8 mouse cellular contexts compared by ENCODE assay signal in the genomic region with DNA sequence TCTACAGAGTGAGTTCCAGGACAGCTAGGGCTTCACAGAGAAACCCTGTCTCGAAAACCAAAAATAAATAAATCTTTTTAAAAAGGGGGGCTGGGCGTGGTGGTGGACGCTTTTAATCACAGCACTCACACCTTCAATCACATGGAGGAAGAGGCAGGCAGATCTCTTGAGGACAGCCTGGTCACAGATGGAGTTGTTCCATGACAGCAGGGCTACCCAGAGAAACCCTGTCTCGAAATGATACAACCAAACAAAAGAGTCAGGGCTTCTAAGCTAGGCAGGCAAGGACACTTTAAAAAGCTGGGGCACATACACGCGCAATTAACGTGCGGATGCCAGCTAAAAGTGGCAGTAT. TPM values are rescaled to one million over a fixed set of nuclear protein-coding genes. Genes with fewer than 3 reads are reported as not detected.
A peak's percentile ranks its signal among the peaks of the same experiment; 100 is the strongest.
DNase-seq lines count a peak whose midpoint lies in the region; ATAC-seq and TF ChIP-seq lines count a peak whose summit lies in the region.

No protein-coding gene starts in this region.

- peak overlapping the region; percentile 83 for H3K4me3 ChIP-seq in heart, embryonic 12.5 days
- H3K4me3 ChIP-seq in ES-E14 (ENCODE audit: insufficient read depth in 1 of 2, low read depth in 1 of 2, low read length in 2 of 2, poor library complexity in 1 of 2, severe bottlenecking in 1 of 2): peak overlapping the region in 1 of 2 experiments; percentile 98; a peak in 2 of 4 replicates
- H3K4me3 ChIP-seq in forebrain, postnatal 0 days (ENCODE audit: low read depth, low read length): peak overlapping the region; percentile 93
- H3K4me3 ChIP-seq in macrophage (ENCODE audit: inconsistent target): no peak overlapping the region; the same call in 1 of the 2 replicates

- no peak for TF ChIP-seq CTCF in forebrain, postnatal 0 days (IDR thresholded peaks at IDR 0.05; ENCODE audit: low read depth)

- H3K79me2 ChIP-seq in macrophage (ENCODE audit: inconsistent target): peaks cover 43% of the 10 kb centered on the region

- ATAC-seq in heart, embryonic 12.5 days (ENCODE audit: insufficient number of reproducible peaks, low FRiP score): no peak
- ATAC-seq in forebrain, postnatal 0 days: no peak

- in situ Hi-C loops in ES-E14 (cut with MboI; ENCODE audit: low sequenced_read_pairs in 2 of 2, unreplicated experiment in 2 of 2): no loop called here

- peaks cover 6% of the 10 kb centered on the region for H3K36me3 ChIP-seq in heart, embryonic 12.5 days
- H3K36me3 ChIP-seq in ES-E14 (ENCODE audit: control insufficient read depth, insufficient read depth, low read length, poor library complexity, severe bottlenecking): peaks cover 11% of the 10 kb centered on the region
- peaks cover 10% of the 10 kb centered on the region; the same call in 1 of the 2 replicates for H3K36me3 ChIP-seq in forebrain, postnatal 0 days (ENCODE audit: insufficient read depth)
- 0 out of 2 replicates have a peak, but pooled peaks cover 5% of the 10 kb centered on the region for H3K36me3 ChIP-seq in macrophage (ENCODE audit: inconsistent target)

- no peak for DNase-seq in heart, adult 11 months
- DNase-seq in ES-E14 (ENCODE audit: low read depth, low spot score): no peak
- no peak for DNase-seq in forebrain, postnatal 0 days
- DNase-seq in natural killer cell, adult 2 months (ENCODE audit: low spot score in 2 of 2): no peak
- no peak for DNase-seq in left cerebral cortex, adult 8-10 months (ENCODE audit: low spot score in 2 of 2)
- DNase-seq in left cerebral cortex, postnatal 14 days (ENCODE audit: low spot score in 2 of 2): no peak

- H3K9me3 ChIP-seq in heart, embryonic 12.5 days (replicated peaks): no peaks in the 10 kb centered on the region
- H3K9me3 ChIP-seq in ES-E14 (ENCODE audit: control insufficient read depth, insufficient read depth, low read depth, low read length): no peaks in the 10 kb centered on the region
- no peaks in the 10 kb centered on the region for H3K9me3 ChIP-seq in forebrain, postnatal 0 days (ENCODE audit: low read length)

- intact Hi-C loops in left cerebral cortex, postnatal 14 days (cut with DNase I): loop anchor here (5.0 kb wide), 1 partner anchor 52 kb away; no protein-coding TSS in a partner anchor

- no peak overlapping the region for H3K9ac ChIP-seq in heart, embryonic 12.5 days
- peak overlapping the region; percentile 62; the same call in 1 of the 2 replicates for H3K9ac ChIP-seq in ES-E14 (ENCODE audit: insufficient read depth, low read depth, low read length, poor library complexity, severe bottlenecking)
- no peak overlapping the region for H3K9ac ChIP-seq in forebrain, postnatal 0 days

- peak overlapping the region; percentile 54 for H3K4me2 ChIP-seq in heart, embryonic 12.5 days
- peak overlapping the region; percentile 44 for H3K4me2 ChIP-seq in forebrain, postnatal 0 days (ENCODE audit: low read depth)

- 16% methylated on average over 8 of the region's 8 CpGs for WGBS in heart, embryonic 12.5 days
- WGBS in forebrain, postnatal 0 days: 15% methylated on average over 8 of the region's 8 CpGs
- WGBS in macrophage (ENCODE audit: missing documents): 18% methylated on average over 8 of the region's 8 CpGs

- H3K27ac ChIP-seq in heart, embryonic 12.5 days (ENCODE audit: poor library complexity, severe bottlenecking): no peak overlapping the region
- H3K27ac ChIP-seq in ES-E14 (ENCODE audit: insufficient read depth, low read depth, low read length, poor library complexity, severe bottlenecking): no peak overlapping the region
- peak overlapping the region; percentile 95 for H3K27ac ChIP-seq in forebrain, postnatal 0 days (ENCODE audit: low read depth, low read length)
- H3K27ac ChIP-seq in macrophage: peak overlapping the region; percentile 38

- no peaks in the 10 kb centered on the region; the same call in 1 of the 2 replicates for H3K27me3 ChIP-seq in heart, embryonic 12.5 days (replicated peaks)
- no peaks in the 10 kb centered on the region for H3K27me3 ChIP-seq in forebrain, postnatal 0 days (ENCODE audit: insufficient read depth, low read length)

- H3K4me1 ChIP-seq in heart, embryonic 12.5 days (replicated peaks): peaks cover 16% of the 10 kb centered on the region
- H3K4me1 ChIP-seq in ES-E14 (ENCODE audit: control insufficient read depth in 2 of 2, insufficient read depth in 2 of 2, low read length in 2 of 2, poor library complexity in 1 of 2): peaks cover 10 to 11% of the 10 kb centered on the region in 2 experiments; a peak in 3 of 4 replicates
- peaks cover 12% of the 10 kb centered on the region for H3K4me1 ChIP-seq in forebrain, postnatal 0 days (ENCODE audit: insufficient read depth)

TF ChIP-seq in ES-E14, 5 proteins besides CTCF, POLR2A, EP300 and RAD21:
- no peak for TF ChIP-seq ZNF384 (IDR thresholded peaks at IDR 0.05; ENCODE audit: low read depth, low read length)
- no peak for TF ChIP-seq HCFC1 (IDR thresholded peaks at IDR 0.05; ENCODE audit: borderline replicate concordance, insufficient read depth, low read length)
- TF ChIP-seq ZC3H11A (IDR thresholded peaks at IDR 0.05; ENCODE audit: borderline replicate concordance, low read depth, low read length): no peak
- no peak for TF ChIP-seq MAFK (IDR thresholded peaks at IDR 0.05; ENCODE audit: insufficient read depth, low read depth, low read length)
- TF ChIP-seq CHD2 (IDR thresholded peaks at IDR 0.05; ENCODE audit: low read depth, low read length): no peak

RNA-seq across cellular contexts. Expression of a gene that starts 0.3 kb away (rescaled TPM):
- polyA plus RNA-seq in heart, embryonic 12.5 days (2016; fragmentation: Nextera tagmentation; extraction: Ambion mirVana): 117 and 128 TPM in 2 replicates
- total RNA-seq in ES-E14 (2012; rRNA removed): 274 and 324 TPM in 2 replicates
- 54.1 and 58.4 TPM in 2 replicates for total RNA-seq in forebrain, postnatal 0 days (2014; rRNA removed)
- polyA plus RNA-seq in forebrain, postnatal 0 days (2015; fragmentation: Nextera tagmentation; extraction: Ambion mirVana): 76.3 and 79.5 TPM in 2 replicates
- total RNA-seq in macrophage (2018; cell fraction: chromatin; rRNA removed): 10 to 100 TPM in 24 of 26 experiments, 1 to 10 TPM in 2; 8.1 to 68.9 (median 39.1) TPM
- 10 to 100 TPM; 19.7 to 36.9 (median 27.3) TPM for total RNA-seq in macrophage (2018; cell fraction: cytosol; rRNA removed)
- 10 to 100 TPM; 14.2 to 62.7 (median 30.3) TPM for total RNA-seq in macrophage (2018; cell fraction: nucleus; rRNA removed)
- 12.5 to 63.9 TPM (median 26.0 TPM) in 3 replicates for polyA plus RNA-seq in macrophage (2018)
- 10 to 100 TPM; 14.4 to 18.4 (median 16.3) TPM for total RNA-seq in left cerebral cortex, adult 8-10 months (2022)
- total RNA-seq in left cerebral cortex, postnatal 14 days (2021): 10 to 100 TPM; 18.4 to 19.7 TPM

RNA-seq across cellular contexts. Expression of a gene that starts 15.7 kb away (rescaled TPM):
- polyA plus RNA-seq in heart, embryonic 12.5 days (2016; fragmentation: Nextera tagmentation; extraction: Ambion mirVana): 24.4 and 28.7 TPM in 2 replicates
- total RNA-seq in ES-E14 (2012; rRNA removed): 24.7 and 33.2 TPM in 2 replicates
- 70.8 and 72.6 TPM in 2 replicates for total RNA-seq in forebrain, postnatal 0 days (2014; rRNA removed)
- 18.5 and 25.2 TPM in 2 replicates for polyA plus RNA-seq in forebrain, postnatal 0 days (2015; fragmentation: Nextera tagmentation; extraction: Ambion mirVana)
- total RNA-seq in macrophage (2018; cell fraction: chromatin; rRNA removed): 100 to 1,000 TPM; 197 to 855 (median 544) TPM
- total RNA-seq in macrophage (2018; cell fraction: cytosol; rRNA removed): 100 to 1,000 TPM in 19 of 26 experiments, 10 to 100 TPM in 7; 81.1 to 165 (median 118) TPM
- 100 to 1,000 TPM; 156 to 497 (median 323) TPM for total RNA-seq in macrophage (2018; cell fraction: nucleus; rRNA removed)
- polyA plus RNA-seq in macrophage (2018): 76.4 to 110 TPM (median 109 TPM) in 3 replicates
- 10 to 100 TPM; 52.2 to 66.2 (median 54.8) TPM for total RNA-seq in left cerebral cortex, adult 8-10 months (2022)
- total RNA-seq in left cerebral cortex, postnatal 14 days (2021): 10 to 100 TPM; 63.8 to 74.1 TPM

RNA-seq across cellular contexts. Expression of a gene that starts 26.5 kb away (rescaled TPM):
- 26.2 and 29.2 TPM in 2 replicates for polyA plus RNA-seq in heart, embryonic 12.5 days (2016; fragmentation: Nextera tagmentation; extraction: Ambion mirVana)
- 92.2 and 135 TPM in 2 replicates for total RNA-seq in ES-E14 (2012; rRNA removed)
- total RNA-seq in forebrain, postnatal 0 days (2014; rRNA removed): 9.2 and 9.9 TPM in 2 replicates
- polyA plus RNA-seq in forebrain, postnatal 0 days (2015; fragmentation: Nextera tagmentation; extraction: Ambion mirVana): 6.7 and 9.2 TPM in 2 replicates
- 100 to 1,000 TPM in 9 of 26 experiments, 10 to 100 TPM in 17; 18.0 to 360 (median 72.3) TPM for total RNA-seq in macrophage (2018; cell fraction: chromatin; rRNA removed)
- total RNA-seq in macrophage (2018; cell fraction: cytosol; rRNA removed): 100 to 1,000 TPM in 10 of 26 experiments, 10 to 100 TPM in 16; 30.6 to 139 (median 64.6) TPM
- total RNA-seq in macrophage (2018; cell fraction: nucleus; rRNA removed): 100 to 1,000 TPM in 11 of 26 experiments, 10 to 100 TPM in 15; 40.1 to 399 (median 96.9) TPM
- 33.0 to 180 TPM (median 147 TPM) in 3 replicates for polyA plus RNA-seq in macrophage (2018)
- 10 to 100 TPM in 1 of 4 experiments, 1 to 10 TPM in 3; 8.3 to 12.2 (median 8.8) TPM for total RNA-seq in left cerebral cortex, adult 8-10 months (2022)
- total RNA-seq in left cerebral cortex, postnatal 14 days (2021): 10 to 100 TPM; 11.2 to 11.8 TPM

RNA-seq across cellular contexts. Expression of a gene that starts 48.2 kb away (rescaled TPM):
- polyA plus RNA-seq in heart, embryonic 12.5 days (2016; fragmentation: Nextera tagmentation; extraction: Ambion mirVana): 0.32 and 0.60 TPM in 2 replicates
- 1.7 and 2.4 TPM in 2 replicates for total RNA-seq in ES-E14 (2012; rRNA removed)
- 0.46 and 0.57 TPM in 2 replicates for total RNA-seq in forebrain, postnatal 0 days (2014; rRNA removed)
- 0.20 and 0.27 TPM in 2 replicates for polyA plus RNA-seq in forebrain, postnatal 0 days (2015; fragmentation: Nextera tagmentation; extraction: Ambion mirVana)
- total RNA-seq in macrophage (2018; cell fraction: chromatin; rRNA removed): 1 to 10 TPM in 23 of 26 experiments, under 1 TPM in 3; 0.54 to 5.8 (median 2.1) TPM
- 1 to 10 TPM in 19 of 26 experiments, under 1 TPM in 7; 0.58 to 2.3 (median 1.4) TPM for total RNA-seq in macrophage (2018; cell fraction: cytosol; rRNA removed)
- total RNA-seq in macrophage (2018; cell fraction: nucleus; rRNA removed): 1 to 10 TPM in 21 of 26 experiments, under 1 TPM in 5; 0.59 to 4.5 (median 1.8) TPM
- 0.59 to 8.8 TPM (median 1.3 TPM) in 3 replicates for polyA plus RNA-seq in macrophage (2018)
- total RNA-seq in left cerebral cortex, adult 8-10 months (2022): 1 to 10 TPM in 3 of 4 experiments, under 1 TPM in 1; 0.83 to 1.5 (median 1.3) TPM
- 1 to 10 TPM; 1.4 to 1.5 TPM for total RNA-seq in left cerebral cortex, postnatal 14 days (2021)

Comparison
In these comparisons a context has a peak if more than half of its experiments do, and no peak if none do; other contexts are left out.
1. H3K27ac ChIP-seq: peak in forebrain, postnatal 0 days (single experiment) and macrophage (single experiment); none in heart, embryonic 12.5 days (single experiment) and ES-E14 (single experiment).